Mouse (Mus musculus) intestine, embryonic 16.5 days (tissue): ENCODE data around the gene Pex11g. TPM values are rescaled to one million over a fixed set of nuclear protein-coding genes. Genes with fewer than 3 reads are reported as not detected.
A peak's percentile ranks its signal among the peaks of the same experiment; 100 is the strongest.

ENCODE experiments used
- ATAC-seq: fragments of 200-750 bp; cut with Nextera tagmentation; 2 replicates; pipeline ENCODE4 v1.8.0; 2017; ENCODE audit warnings: moderate TSS enrichment, moderate library complexity
- H3K27ac ChIP-seq: fragments of 300-500 bp; sonication (generic); 2 replicates; pipeline ENCODE4 v1.5.1; 2014; ENCODE audit warnings: mild to moderate bottlenecking, low read length
- H3K27me3 ChIP-seq: fragments of 300-500 bp; sonication (generic); replicated peaks from 2 replicates; pipeline ENCODE4 v1.6.1; 2014; ENCODE audit warnings: low read length, control low read depth, mixed read lengths; ENCODE audit not compliant: control insufficient read depth, insufficient read depth
- H3K36me3 ChIP-seq: fragments of 300-500 bp; sonication (generic); 2 replicates; pipeline ENCODE4 v1.6.1; 2014; ENCODE audit warnings: low read length, control low read depth; ENCODE audit not compliant: control insufficient read depth, insufficient read depth
- H3K4me1 ChIP-seq: fragments of 300-500 bp; sonication (generic); 2 replicates; pipeline ENCODE4 v1.6.1; 2014; ENCODE audit warnings: low read length, control low read depth, mixed read lengths; ENCODE audit not compliant: control insufficient read depth, insufficient read depth
- H3K4me2 ChIP-seq: fragments of 300-500 bp; sonication (generic); 2 replicates; pipeline ENCODE4 v1.6.1; 2014; ENCODE audit warnings: low read depth, low read length, control low read depth
- H3K4me3 ChIP-seq: fragments of 300-500 bp; sonication (generic); 2 replicates; pipeline ENCODE4 v1.5.1; 2014; ENCODE audit warnings: mild to moderate bottlenecking, low read length
- H3K9ac ChIP-seq: fragments of 300-500 bp; sonication (generic); 2 replicates; pipeline ENCODE4 v1.6.1; 2014; ENCODE audit warnings: low read depth, low read length
- H3K9me3 ChIP-seq: fragments of 300-500 bp; sonication (generic); 2 replicates; pipeline ENCODE4 v1.6.1; 2016; ENCODE audit warnings: low read length, control low read depth; ENCODE audit not compliant: control insufficient read depth
- WGBS: fragments of 180-500 bp; shearing (Covaris S2); extraction: QIAGEN DNeasy Blood & Tissue Kit; methylation state at CpG from one replicate; pipeline ENCODE4 v1.1.7; 2014; 5-methylcytosine and 5-hydroxymethylcytosine counted together
- polyA plus RNA-seq: library from polyadenylated mRNA; unstranded; fragments of >200 nt; fragmentation: Nextera tagmentation; extraction: Ambion mirVana; gene quantifications from 2 replicates; pipeline ENCODE4 v1.2.1, GENCODE M21; 2015

The Pex11g gene
- polyA plus RNA-seq: 17.4 and 17.9 TPM in 2 replicates

DNA sequence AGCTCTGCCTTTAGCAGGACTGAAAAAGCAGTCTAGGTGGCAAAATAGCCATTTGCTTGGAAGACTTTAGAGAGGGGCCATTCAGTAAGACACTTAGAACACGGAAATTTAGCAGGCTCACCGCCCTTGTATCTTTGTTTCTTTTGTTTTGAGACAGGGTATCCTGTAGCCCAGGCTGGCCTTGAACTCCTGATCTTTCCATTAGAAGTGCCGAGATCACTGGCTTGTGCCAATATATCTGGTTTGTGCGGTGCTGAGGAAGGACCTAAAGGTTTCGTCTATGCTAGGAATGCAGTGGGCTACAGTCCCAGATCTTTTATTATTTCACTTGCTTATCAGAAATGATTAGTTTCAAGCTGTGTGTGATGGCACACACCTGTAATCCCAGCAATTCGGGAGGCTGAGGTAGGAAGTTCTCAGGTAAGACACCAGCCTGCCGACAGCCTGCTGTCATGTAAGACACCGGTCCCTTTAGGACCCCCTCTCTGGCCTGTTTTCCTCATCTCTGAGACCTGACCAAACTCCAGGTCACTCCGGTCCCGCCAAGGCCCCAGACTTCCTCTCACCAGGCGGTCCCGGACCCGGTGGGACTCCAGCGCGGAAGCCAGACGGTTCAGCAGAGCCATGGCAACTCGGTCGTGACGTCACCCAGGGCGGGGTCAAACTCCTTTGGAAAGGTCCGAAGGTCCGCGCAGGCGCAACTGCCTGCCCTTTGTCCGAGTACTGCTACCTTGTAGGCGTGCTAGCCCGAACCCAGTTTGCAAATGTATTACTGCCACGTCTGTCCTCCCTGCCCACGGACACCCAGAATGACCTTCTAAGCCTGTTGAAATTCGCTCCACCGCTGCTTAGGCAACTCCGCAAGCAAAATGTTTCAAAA is at the start of gene Pex11g:
Gene Pex11g, minus strand, starts transcription at position 675 of the 880 bp plus-strand sequence.
- H3K27me3 ChIP-seq: no peaks in the 10 kb centered on the region
- no peaks in the 10 kb centered on the region for H3K9me3 ChIP-seq
- peak within 1 kb of the TSS; percentile 76 for H3K27ac ChIP-seq
- H3K36me3 ChIP-seq: no peaks in the 10 kb centered on the region
- H3K4me1 ChIP-seq: peaks cover 6% of the 10 kb centered on the region
- 4% methylated on average over 32 of the region's 32 CpGs for WGBS
- peak within 1 kb of the TSS; percentile 63 for H3K4me2 ChIP-seq
- H3K4me3 ChIP-seq: peak within 1 kb of the TSS; percentile 62
- H3K9ac ChIP-seq: peak within 1 kb of the TSS; percentile 81
- peak; percentile 98 for ATAC-seq

GRCm38 (mm10) chr8:3517117-3517495 is 49.6 kb upstream of the Pex11g start:
- 6% methylated on average over 16 of the region's 16 CpGs for WGBS
- H3K9ac ChIP-seq: peak overlapping the region; percentile 77
- ATAC-seq: no peak
- no peaks in the 10 kb centered on the region for H3K9me3 ChIP-seq
- H3K4me1 ChIP-seq: peaks cover 4% of the 10 kb centered on the region; the same call in 1 of the 2 replicates
- H3K4me2 ChIP-seq: peak overlapping the region; percentile 91
- no peaks in the 10 kb centered on the region for H3K27me3 ChIP-seq
- H3K36me3 ChIP-seq: peaks cover 4% of the 10 kb centered on the region; the same call in 1 of the 2 replicates
- H3K4me3 ChIP-seq: peak overlapping the region; percentile 76
- peak overlapping the region; percentile 73 for H3K27ac ChIP-seq

- under 1% methylated on average over 36 of the region's 36 CpGs for WGBS
- Histone ChIP-seq H3K4me3 (peak overlapping the region; percentile 76), H3K9me3 (no peaks in the 10 kb centered on the region), H3K27ac (peak overlapping the region; percentile 88), H3K36me3 (0 out of 2 replicates have a peak, but pooled peaks cover 2% of the 10 kb centered on the region), H3K4me1 (peaks cover 4% of the 10 kb centered on the region; the same call in 1 of the 2 replicates), H3K9ac (peak overlapping the region; percentile 77), H3K4me2 (peak overlapping the region; percentile 91), H3K27me3 (no peaks in the 10 kb centered on the region)
- peak; percentile 92 for ATAC-seq
Measured at GRCm38 (mm10) chr8:3516450-3517116, 49.1 kb upstream of the Pex11g start.

- under 1% methylated on average over 25 of the region's 25 CpGs for WGBS
- H3K9me3 ChIP-seq: no peaks in the 10 kb centered on the region
- peak overlapping the region; percentile 77 for H3K9ac ChIP-seq
- no peaks in the 10 kb centered on the region for H3K27me3 ChIP-seq
- ATAC-seq: peak; percentile 70
- H3K4me2 ChIP-seq: peak overlapping the region; percentile 91
- H3K36me3 ChIP-seq: 0 out of 2 replicates have a peak, but pooled peaks cover 2% of the 10 kb centered on the region
- peaks cover 4% of the 10 kb centered on the region; the same call in 1 of the 2 replicates for H3K4me1 ChIP-seq
- H3K4me3 ChIP-seq: peak overlapping the region; percentile 76
- H3K27ac ChIP-seq: peak overlapping the region; percentile 88
Measured at GRCm38 (mm10) chr8:3515771-3516417, 48.4 kb upstream of the Pex11g start.

DNA sequence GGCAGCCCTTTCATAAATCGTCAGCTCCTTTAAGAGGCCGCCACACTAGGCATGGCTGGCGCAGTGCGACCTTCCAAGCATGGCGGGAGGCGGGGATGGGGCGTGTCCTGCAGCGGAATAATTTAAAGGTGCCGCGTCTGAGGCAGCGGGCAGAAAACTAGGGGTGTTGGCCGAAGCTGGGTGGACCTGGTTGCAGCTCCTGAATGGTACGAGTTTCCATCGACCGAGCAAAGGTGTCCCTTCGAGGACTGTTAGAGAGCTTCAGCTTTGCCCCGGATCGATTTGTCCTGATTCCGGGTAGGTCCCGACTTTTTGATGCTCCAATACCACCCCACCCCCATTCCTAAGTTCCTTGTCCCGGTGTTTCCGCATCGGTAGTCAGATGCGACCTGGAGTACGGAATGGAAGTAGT is 47.8 kb upstream of the Pex11g start, which contains the start of gene Pnpla6:
Gene Pnpla6, plus strand, starts transcription at position 125 of the 412 bp plus-strand sequence.
- Histone ChIP-seq H3K36me3 (0 out of 2 replicates have a peak, but pooled peaks cover 2% of the 10 kb centered on the region), H3K9me3 (no peaks in the 10 kb centered on the region), H3K4me2 (peak within 1 kb of the TSS; percentile 91), H3K27me3 (no peaks in the 10 kb centered on the region), H3K27ac (peak within 1 kb of the TSS; percentile 88), H3K9ac (peak within 1 kb of the TSS; percentile 77), H3K4me3 (peak within 1 kb of the TSS; percentile 76), H3K4me1 (peaks cover 4% of the 10 kb centered on the region; the same call in 1 of the 2 replicates)
- 0% methylated on average over 25 of the region's 25 CpGs for WGBS
- peak; percentile 71 for ATAC-seq

GRCm38 (mm10) chr8:3514681-3515247 is 47.3 kb upstream of the Pex11g start:
- H3K27ac ChIP-seq: 0 out of 2 replicates have a peak overlapping the region, but pooled peaks have one; percentile 13
- H3K9me3 ChIP-seq: no peaks in the 10 kb centered on the region
- no peak for ATAC-seq
- no peaks in the 10 kb centered on the region for H3K27me3 ChIP-seq
- H3K9ac ChIP-seq: peak overlapping the region; percentile 77
- peak overlapping the region; percentile 76 for H3K4me3 ChIP-seq
- 34% methylated on average over 13 of the region's 13 CpGs for WGBS
- H3K4me1 ChIP-seq: peaks cover 4% of the 10 kb centered on the region; the same call in 1 of the 2 replicates
- peak overlapping the region; percentile 91 for H3K4me2 ChIP-seq
- 0 out of 2 replicates have a peak, but pooled peaks cover 2% of the 10 kb centered on the region for H3K36me3 ChIP-seq

DNA sequence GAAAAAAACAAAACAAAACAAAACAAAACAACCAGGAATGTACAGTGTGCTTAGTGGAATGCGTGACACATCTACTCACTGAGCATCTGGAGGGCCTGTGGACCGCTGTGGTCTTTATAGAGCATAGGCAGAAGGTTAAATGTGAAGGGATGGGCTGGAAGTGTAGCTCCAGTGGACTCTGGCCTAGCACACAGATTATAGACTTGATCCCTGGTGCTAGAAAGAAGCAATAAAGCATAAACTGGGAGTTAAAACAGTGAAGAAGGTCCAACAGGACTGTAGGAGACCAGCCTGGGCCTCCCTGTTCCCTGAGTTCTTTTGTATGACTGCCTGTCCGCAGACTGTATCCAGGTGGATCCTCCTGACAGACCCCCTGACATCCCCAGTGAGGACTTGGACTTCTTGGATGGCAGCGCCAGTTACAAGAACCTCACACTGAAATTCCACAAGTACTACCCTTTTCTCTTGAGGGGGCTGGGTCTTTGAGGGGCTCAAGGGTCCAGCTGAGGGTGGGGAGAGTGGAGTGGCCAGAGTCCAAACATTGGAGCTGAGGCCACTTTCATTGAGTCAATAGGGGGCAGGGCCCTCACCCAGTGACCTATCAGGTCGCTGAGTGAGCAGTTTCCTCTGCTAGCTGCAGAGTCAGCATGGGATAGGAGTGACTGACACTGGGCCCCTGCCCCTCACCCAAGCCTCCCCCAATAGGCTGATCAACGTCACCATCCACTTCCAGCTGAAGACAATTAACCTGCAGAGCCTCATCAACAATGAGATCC is 40.7 kb upstream of the Pex11g start:
- Histone ChIP-seq H3K4me3 (no peak overlapping the region), H3K9me3 (no peaks in the 10 kb centered on the region), H3K9ac (no peak overlapping the region), H3K27ac (peak overlapping the region; percentile 86), H3K36me3 (peaks cover 8% of the 10 kb centered on the region; the same call in 1 of the 2 replicates), H3K4me2 (no peak overlapping the region), H3K4me1 (no peaks in the 10 kb centered on the region), H3K27me3 (no peaks in the 10 kb centered on the region)
- WGBS: 83% methylated on average over 6 of the region's 6 CpGs
- peak; percentile 79 for ATAC-seq

GRCm38 (mm10) chr8:3502217-3502616 is 34.7 kb upstream of the Pex11g start:
- Histone ChIP-seq H3K4me3 (no peak overlapping the region), H3K27me3 (no peaks in the 10 kb centered on the region), H3K9me3 (no peaks in the 10 kb centered on the region), H3K9ac (no peak overlapping the region; the same call in 1 of the 2 replicates), H3K36me3 (0 out of 2 replicates have a peak, but pooled peaks cover under 1% of the 10 kb centered on the region), H3K27ac (no peak overlapping the region), H3K4me1 (peaks cover 8% of the 10 kb centered on the region), H3K4me2 (no peak overlapping the region)
- WGBS: 67% methylated on average over 4 of the region's 4 CpGs
- no peak for ATAC-seq
